Mouse (Mus musculus): ENCODE results near the gene Ptprn2.

- TF ChIP-seq CTCF (IDR thresholded peaks at IDR 0.05; ENCODE audit: control insufficient read depth, insufficient read depth, insufficient replicate concordance, low read depth, low read length) = no peak
- TF ChIP-seq POLR2A (IDR thresholded peaks at IDR 0.05; ENCODE audit: control insufficient read depth, low read depth, low read length) = no peak
Measured at GRCm38 (mm10) chr12:117210467-117210866, 724.9 kb downstream of the Ptprn2 start.
